Mouse (Mus musculus): Measurements from ENCODE around the gene Clec4g.

DNA sequence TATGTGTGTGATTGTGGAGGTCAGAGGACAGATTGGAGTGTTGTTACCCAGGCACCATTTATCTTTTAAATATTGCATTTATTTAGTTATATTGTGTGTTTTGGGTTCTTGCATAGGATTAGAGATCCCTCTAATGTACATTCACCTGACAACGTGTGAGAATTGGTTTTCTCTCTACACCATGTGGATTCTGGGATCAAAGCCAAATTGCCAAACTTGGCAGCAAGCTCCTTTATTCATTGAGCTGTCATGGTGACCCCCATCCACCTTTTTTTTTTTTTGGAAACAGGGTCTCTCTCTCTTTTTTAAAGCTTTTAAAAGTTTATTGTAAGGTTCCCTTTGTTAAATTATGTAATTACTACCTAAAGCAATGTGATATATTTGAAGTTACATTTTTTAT, 590 bp upstream of the Clec4g start:
- TF ChIP-seq CTCF (IDR thresholded peaks at IDR 0.05; ENCODE audit: low read depth, low read length): no peak
- TF ChIP-seq TAL1 (conservative IDR thresholded peaks at IDR 0.05; ENCODE audit: low read depth, low read length): no peak
- no peak for TF ChIP-seq GATA1 (IDR thresholded peaks at IDR 0.05; ENCODE audit: borderline replicate concordance, low read length)
- TF ChIP-seq GATA2 (IDR thresholded peaks at IDR 0.05; ENCODE audit: borderline replicate concordance, low read depth, low read length): no peak

All from G1E (cell line).